Mouse (Mus musculus) kidney, postnatal 25 days (tissue): ENCODE data around the gene Lrrc61.

Experiments used
- DNase-seq, 2 experiments: peaks; one replicate each; pipeline ENCODE4 v3.0.0; 2021; ENCODE audit warnings: mixed read lengths in 2 of 2

Gene Lrrc61

DNA sequence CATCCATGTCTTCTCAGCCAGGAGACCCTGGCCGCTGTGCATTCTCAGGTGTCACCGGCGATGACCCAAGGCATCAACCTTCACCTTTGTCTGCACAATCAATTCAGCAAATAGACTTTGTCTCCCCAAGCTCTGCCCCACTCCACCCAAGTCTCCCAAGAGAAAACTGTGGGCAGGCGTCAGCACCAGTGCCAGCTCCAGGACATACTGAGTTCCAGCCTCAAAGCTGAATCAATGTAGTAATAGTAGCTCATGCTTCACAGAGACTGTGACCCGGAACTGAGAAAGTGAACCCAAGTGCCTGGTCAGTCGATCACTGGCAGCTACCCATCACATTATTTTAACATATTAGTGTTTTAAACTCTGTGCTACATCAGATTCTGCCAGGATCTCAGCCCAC, 6.3 kb upstream of the Lrrc61 start:
- peak in 1 of 2 experiments; percentile 33 for DNase-seq

DNA sequence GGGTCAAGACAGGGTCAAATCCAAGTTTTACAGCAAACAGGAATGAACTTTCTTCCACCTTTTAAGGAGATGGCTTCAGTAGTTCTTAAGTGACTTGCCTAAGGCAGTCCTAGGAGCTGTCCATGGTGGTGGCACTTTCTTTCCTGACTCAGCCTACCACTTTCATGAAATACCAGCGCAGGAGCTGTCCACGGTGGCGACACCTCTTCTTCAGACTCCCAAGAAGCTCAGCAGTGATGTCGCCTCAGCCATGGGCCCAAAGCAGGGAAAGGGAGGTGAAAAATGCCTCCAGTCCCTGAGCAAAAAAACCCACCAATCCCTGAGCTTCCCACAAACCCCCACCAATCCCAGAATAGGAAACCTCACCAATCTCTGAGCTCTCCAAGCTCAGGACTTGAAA, 1.7 kb upstream of the Lrrc61 start:
- DNase-seq, result peak; percentile 49 to 64

DNA sequence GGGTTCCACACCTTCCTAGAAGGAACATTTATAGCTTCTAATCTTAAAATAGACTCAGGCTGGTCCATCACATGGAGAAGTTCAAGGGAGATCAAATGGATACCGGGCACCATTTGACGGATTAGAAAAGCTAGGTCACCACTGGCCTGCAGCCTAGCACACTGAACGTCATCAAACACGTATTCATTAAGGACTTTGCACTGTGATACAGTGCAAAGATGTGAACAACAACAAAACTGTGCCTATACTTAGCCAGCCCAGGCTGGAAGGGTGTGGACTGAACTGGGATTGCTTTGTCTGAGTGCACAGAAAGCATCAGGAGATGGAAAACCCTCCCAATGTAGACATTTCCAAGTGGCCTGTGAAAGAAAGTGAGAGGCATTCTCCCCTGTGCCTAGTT, 777 bp upstream of the Lrrc61 start:
- DNase-seq, result no peak

DNA sequence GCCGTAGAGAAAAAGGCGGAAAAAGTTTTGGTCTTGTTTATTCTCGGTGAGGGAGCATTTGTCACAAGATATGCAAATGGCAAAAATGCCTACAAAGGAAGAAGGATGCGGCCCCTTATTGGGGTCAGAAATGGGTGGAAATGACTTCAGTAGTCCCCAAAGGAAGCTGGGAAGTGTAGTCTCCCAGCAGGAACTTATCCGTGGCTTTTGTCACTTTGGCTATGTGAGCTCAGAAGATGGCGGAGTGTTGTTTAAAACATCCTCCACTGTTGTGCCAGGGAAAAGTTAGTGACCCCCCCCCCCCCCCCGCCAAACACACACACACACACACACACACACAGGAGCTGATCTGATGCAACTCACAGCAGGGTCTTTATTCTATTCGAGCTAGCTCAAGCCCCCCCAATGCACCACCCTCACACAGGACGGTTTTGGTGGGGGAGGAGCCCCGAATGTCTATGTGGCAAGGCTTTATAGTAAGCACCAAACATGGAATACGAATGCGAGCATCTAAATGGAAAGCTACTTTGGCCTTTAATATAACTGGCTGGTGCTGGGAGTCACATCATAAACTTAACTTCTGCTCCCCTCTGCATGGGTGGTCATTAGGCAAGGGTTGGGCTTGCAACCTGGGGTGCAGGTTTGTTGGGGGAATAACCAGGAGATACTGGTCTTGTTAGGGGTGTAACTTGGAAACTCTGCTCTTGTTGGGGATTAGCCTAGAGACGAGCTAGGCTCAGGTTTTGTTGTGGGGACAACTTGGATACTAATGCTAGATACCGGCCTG, 701 bp downstream of the Lrrc61 start:
- peak; percentile 67 to 81 for DNase-seq

DNA sequence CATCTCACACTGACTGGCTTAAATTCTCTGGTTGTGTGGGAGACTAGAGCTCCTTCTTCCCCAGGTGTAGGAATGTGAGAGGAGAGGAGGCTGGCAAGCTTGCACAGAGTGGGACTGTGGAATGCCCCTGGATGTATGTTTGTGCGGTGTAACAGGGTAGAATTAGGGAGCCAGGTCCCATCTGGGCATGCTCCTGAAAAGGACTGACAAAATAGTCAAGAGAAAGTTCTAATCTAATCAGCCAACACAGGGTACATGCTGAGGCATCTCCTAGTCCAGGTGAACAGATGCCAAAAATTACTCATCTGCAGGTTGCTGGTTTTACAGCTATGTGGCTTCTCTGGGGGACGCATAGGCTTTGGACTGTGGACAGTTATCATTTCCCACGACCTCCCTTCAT, 1.4 kb downstream of the Lrrc61 start:
- no peak for DNase-seq

DNA sequence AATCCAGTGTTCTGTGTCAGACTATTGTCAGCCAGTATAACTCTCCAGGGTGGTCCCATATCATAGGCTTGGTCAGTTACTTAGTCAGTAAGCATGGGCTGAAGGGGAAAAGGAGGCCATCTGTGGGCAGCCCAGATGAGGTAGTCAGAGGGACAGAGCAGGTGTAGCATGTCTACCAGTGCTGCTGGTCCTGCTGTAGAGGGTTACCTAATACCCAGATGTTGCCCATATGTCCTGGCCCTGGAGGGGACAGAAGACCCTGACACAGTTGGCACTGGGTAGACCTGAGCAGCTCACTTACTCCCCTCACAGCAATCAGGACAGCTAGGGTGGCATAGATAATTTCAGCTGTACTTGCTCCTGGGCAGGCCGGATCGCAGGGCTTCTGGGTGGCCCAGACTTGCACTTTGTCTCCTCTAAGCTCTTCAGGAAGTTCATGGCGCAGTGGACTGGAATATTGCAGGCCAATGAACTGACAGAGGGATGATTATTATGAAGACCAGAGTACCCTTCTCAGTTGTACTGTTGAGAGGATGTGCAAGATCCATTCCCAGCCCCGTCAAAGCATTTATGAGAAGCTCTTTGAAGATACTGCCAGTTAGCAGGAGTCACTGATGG, 11.2 kb downstream of the Lrrc61 start:
- peak; percentile 24 to 60 for DNase-seq

DNA sequence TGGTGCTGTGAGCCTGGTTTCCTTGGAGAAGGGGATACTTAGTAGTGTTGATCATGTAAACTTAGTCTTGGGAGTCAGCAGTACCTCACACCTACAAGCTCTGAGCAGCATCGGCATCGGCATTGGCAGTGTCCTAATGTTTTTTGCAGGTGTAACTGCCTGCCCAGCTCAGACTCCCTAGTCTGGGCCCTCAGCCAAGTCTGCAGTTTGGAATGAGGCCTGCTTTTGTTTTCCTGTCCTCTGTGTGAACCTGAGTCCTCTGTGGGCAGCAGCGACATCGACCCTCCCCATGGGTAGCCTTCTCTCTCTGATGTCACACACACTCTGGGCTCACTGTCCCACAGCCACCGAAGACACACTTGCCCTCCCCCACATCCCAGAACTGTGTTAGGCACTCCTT, 11.7 kb downstream of the Lrrc61 start:
- DNase-seq, result peak; percentile 92 to 93

DNA sequence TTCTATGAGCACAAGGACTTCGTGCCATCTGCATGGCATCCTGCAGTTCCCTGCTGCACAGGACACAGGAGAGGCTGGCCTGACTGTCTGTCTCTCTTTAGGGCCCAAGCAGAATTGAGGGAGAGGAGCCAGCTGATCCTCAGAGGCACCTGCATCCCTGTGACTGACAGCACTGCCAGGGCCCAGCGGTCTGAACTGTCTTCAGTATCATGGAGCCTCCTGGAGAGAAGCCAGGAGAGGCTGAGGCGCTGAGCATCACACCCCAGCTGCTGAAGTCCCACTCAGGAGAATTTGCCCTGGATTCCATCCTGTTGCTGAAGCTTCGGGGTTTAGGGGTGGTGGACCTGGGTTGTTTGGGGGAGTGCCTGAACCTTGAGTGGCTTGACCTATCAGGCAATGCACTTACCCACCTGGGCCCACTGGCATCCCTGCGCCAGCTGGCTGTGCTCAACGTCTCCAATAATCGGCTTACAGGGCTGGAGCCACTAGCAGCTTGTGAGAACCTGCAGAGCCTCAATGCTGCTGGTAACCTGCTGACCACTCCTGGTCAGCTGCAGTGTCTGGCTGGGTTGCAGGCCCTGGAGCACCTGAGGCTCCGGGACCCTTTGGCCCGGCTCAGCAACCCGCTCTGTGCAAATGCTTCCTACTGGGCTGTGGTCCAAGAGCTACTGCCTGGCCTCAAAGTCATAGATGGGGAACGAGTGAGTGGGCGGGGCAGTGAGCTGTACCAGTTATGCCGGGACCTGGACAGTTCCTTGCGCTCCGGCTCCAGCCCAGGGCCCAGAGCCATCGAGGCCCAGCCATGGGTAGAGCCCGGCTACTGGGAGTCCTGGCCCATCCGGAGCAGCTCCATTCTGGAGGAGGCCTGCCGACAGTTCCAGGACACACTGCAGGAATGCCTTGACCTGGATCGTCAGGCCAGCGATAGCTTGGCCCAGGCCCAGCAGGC, 13.7 kb downstream of the Lrrc61 start:
- peak; percentile 86 to 91 for DNase-seq

DNA sequence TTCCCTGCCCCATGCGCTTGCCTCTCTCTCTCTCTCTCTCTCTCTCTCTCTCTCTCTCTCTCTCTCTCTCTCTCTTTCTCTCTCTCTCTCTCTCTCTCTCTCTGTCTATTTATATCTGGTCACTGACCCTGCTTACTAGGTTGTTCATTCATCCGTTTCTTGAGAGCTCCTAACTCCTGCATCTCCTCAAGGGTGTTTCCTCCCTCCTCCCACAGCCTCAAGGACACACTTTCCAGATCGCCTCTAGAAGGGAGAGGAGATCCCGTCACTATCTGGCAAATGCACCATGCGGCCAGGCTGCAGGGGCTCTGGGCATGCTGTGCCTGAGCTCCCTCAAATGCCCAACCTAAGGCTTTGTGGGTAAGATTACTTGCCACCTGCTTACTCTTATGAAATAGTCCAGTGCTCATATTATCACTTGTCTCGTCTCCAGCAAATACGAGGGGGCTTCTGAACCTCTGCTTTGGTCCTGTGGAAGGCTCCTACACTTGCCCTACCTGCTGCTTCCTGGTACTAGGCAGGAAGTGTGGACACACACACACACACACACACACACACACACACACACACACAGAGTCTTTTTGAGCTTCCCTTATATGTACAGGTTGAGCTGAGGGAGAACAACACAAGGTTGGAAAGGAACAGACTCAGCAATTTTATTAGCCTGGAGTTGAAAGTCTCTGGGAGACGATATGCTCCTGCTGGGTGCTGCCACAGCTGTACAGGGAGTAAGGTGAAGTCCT, 14.6 kb downstream of the Lrrc61 start:
- peak in 1 of 2 experiments; percentile 66 for DNase-seq

DNA sequence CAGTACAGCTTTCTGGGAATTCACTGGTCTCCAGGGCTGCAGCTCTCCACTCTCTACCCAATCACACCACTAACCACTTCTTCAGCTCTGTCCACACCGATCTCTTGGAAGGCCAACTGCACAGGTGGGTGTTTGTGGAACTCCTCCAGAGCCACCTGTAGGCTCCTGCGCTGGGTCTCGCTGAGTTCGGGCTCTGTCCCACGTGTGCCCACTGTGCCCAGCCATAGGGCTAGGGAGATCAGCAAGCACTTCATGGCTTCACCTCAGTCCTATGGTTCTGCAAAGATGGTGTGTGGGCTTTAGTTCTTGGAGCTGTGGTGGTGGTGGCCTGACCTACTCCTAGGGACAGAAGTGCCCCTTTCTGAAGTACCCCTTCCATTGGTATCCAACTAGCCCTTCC, 17.4 kb downstream of the Lrrc61 start:
- no peak for DNase-seq

DNA sequence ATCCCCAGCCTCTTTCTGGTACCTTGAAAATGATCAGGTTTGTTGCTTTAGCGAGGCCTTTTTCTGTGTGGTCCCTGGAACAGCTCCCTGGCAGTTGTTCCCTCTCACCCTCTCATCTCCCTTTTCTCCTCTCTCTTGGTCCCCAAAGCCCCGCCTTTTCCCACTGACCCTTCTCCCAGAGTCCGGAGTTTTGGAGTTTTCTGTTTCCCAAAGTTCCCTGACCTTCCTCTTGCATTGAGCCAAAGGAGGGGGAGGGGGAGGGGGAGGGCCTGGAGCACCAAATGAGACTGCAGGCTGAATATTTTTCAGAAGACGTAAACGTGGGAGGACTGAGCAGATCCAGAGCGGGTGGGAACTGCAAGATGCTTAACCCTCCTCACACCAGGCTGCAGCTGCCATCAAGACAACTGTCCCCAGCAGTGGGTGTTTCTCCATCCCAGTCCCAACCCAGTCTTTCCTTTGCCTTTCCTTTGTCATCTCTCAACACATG, 18.0 kb downstream of the Lrrc61 start, which contains the start of gene Rarres2:
TSS of gene Rarres2 (minus strand) at position 218 of the 490 bp plus-strand sequence.
- DNase-seq, result peak; percentile 68 to 83

DNA sequence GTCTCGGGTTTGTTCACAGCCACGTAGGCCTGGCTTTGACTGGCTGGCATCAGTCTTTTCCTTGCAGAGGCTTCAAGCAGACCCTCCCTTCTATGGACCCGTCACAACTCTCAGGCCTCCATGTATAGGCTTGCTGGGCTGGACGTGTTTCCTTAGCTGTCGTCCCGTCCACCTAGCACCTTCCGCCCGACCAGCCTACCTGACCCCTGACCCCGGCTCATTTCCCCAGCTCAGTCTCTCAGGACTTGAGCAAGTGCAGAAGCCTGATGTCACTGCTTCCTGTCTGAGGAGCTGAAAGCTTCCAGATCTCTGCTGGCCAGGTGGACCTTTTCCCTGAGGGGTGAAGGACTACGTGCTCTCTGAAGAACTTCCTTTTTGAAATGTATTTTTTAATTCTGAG, 18.7 kb downstream of the Lrrc61 start:
- peak; percentile 56 to 74 for DNase-seq

DNA sequence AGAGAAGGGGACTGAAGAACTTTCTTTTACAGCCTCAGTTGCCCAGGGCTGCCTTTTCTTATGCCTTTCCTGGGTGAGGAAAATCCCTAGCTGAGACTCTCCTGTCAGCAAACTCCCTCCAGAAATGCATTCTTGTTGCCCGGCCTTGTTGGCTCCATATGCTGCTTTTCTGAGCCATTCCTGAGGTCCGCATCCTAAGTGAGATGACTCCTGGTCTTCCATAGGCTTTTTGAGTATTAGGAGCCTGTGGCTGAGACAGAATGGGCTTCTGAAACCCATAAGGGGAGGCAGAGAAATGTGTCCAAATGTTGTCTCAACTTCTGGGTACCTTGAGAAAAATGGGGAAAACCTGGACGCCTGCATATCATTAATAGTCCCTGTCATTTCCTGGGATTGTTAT, 19.4 kb downstream of the Lrrc61 start:
- no peak for DNase-seq

DNA sequence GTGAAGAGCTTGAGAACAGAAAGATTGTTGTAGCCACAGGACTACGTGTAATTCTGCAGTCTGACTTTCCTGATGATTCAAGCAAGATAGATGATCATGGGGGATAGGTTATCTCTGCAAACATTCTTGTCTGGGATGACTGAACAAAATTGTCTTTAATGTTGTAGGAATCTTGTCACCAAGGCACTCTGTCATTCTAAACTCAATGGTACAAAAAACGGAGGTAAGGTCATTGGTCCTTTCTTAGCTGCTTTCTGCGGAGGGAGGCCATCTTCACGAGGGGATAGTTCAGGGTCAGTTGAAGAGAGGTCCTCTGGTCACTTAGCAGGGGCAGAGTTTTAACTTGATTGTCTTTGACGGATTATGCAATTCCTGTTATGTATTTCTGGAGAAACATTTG, 24.1 kb downstream of the Lrrc61 start:
- no peak for DNase-seq

DNA sequence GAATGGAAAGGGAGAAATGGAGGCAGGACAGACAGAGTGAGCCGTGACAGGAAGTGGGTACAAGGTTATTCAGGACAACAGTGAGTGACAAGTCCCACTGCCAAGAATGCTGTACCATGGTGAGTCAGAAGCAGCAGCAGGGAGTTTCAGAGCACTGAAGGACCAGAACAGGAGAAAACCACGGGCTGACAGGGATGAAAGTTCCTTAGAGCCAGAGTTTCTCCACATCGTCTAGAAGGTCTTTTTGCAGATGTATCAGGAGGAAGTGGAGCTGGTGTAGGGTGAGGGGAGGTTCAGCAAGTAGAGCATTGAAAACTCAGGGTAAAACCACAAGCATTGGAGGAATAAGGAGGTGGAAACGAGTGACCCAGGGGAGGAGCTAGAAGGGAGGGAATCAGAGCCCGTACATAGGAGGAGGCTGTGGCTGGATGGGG, 24.6 kb downstream of the Lrrc61 start:
- no peak for DNase-seq

DNA sequence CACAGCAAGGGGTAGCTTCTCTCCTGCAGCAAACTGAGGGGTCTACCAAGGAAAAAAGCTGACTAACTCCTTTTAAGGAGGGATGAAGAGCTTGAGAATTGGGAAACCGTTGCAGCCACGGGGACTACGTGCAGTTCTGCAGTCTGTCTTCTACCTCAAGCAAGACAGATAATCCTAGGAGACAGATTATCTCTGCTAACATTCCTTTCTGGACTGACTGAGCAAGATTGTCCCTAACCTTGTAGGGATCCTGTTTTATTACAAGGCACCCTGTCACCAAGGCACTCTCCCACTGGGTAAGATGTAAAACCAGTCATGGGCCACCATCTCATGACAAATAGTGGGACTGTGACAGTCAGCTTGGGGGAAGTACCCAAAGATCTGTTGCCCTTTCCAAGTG, 26.7 kb downstream of the Lrrc61 start:
- no peak for DNase-seq

DNA sequence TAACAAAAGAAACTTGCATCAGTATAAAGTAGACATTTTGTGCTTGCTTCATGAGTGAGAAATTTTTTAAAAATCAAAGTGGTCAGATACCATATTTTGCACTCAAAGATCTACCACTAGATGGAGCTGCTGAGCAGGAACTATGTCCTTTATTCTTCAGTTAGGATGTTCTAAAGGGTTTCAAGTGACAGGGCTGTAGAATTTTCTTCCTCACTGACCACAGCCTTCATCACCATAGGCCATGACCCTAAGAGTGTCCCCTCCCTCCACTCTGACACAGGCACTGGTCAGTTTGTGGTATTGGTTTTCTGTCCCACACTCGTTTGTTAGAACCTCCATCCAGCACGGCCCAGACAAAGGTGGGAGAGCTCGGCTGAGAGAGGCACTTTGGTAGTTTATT, 27.4 kb downstream of the Lrrc61 start:
- peak in 1 of 2 experiments; percentile 74 for DNase-seq

DNA sequence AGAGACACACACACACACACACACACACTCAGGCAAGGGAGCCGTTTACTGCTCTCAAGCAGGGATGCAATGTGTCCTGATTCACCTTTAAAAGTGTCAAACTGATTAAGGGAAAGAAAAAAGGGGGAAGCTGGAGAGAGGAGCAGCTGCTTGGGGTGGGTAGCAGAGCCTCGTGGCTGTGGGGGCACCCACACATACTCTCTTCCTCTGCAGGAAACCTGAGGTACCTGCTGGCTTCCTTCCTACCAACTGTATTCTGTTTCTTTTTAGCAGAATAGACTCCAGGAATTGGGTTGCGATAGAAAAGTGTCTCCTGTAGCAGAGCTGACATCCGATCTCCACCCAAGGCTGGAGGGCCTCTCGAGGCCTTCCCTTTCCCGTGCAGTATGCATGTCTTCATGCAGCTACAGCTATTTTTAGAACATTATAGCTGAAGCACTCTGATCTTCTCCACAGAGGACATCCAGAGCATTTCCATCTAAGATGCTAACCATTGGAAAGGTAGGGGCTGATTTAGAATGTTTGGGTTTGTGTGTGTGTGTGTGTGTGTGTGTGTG, 34.7 kb downstream of the Lrrc61 start, which contains the start of gene Gm45021:
TSS of gene Gm45021 (plus strand) at position 417 of the 557 bp plus-strand sequence.
- no peak for DNase-seq

DNA sequence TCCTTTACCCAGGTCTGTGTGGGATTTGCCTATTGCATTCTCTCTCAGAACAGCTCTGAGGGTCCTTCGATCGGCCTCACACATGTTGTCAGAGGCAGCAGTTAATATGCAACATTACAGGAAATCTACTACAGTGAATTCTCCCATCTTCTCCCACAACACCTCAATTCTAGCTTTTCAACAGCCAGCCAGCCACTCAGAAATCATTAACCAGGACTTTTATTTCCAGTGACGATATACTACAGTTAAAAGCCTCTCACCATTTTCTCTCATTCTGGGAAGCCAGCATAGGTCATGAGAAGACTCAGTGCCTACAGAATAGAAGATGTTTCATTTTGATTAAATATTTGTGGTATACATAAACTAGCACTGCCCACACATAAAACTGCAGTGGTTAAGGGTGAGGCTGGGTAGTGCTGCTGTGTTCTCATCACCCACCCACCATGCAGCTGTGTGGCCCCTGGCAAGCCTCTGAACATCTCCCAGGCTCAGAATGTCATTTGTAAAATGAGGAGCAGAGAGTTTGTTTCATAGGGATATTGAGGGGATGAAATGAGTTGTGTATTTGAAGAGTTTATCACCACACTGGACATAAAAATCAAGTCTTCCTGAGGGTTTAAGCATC, 36.7 kb downstream of the Lrrc61 start:
- DNase-seq, result no peak

DNA sequence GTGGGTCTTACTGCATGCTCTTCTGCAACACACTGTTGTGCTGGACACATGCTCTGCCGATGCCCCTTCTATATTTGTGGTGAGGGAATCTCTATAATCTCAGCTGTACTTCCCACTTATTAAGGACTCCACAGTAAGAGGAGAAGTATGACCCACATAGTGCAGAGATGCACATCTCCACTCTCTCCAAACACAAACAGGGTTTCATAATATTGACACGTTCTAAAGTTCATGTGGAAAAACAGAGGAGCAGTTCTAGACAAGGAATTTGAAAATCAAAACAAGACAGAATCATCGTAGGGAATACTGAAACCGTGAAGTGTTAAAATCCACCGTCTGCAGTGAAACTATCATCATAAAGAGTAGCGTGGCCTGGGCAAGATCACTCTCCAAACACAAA, 37.3 kb downstream of the Lrrc61 start:
- DNase-seq, result no peak
